Mouse (Mus musculus) adrenal gland, postnatal 10 days (tissue): Measurements from ENCODE around the gene Hist1h3f. TPM values are rescaled to one million over a fixed set of nuclear protein-coding genes. Genes with fewer than 3 reads are reported as not detected.
"Not testable (repeated sequence)": the region's sequence is repeated elsewhere in the genome, so short reads cannot be mapped to it uniquely, and the experiment has no call there.

Experiments used
- DNase-seq: peaks from one replicate; pipeline ENCODE4 v3.0.0; 2021; ENCODE audit warnings: mixed read lengths
- microRNA-seq: library from miRNA; unstranded; fragments of <30 nt; microRNA quantifications from one replicate; pipeline ENCODE4 v1.2.0, GENCODE M21; 2021
- total RNA-seq, 2 experiments: library from RNA; stranded (reverse); gene quantifications; 2 replicates each; pipeline ENCODE4 v1.2.3; 2021

Hist1h3f gene
- total RNA-seq, 2 experiments from 2014 or later = 93.2 to 104 TPM

DNA sequence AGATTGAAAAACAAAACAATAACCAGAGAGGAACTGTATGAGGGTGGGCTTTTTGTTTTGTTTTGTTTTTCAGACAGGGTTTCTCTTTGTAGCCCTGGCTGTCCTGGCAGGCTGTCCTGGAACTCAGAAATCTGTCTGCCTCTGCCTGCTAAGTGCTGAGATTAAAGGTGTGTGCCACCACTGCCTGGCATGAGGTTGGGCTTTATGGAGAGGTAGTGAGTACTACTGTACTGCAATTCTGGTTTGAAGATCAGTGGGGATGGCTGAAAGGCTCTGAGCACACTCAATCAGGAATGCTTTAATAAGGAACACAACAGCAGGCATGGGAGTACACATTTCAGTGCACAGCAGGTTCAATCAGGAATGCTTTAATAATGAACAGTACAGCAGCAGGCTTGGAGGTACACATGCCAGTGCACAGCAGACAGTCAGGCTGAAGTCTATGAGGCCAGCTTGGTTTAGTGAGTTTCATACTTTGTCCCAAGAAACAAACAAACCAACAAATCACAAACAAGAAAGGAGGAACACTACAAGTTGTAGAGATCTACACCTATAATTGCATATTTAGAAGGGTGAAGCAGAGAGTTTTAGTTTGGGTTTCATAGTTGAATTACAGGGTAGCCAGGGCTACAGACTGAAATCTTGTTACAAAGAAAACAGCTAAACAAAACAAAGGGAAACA lies 39.7 kb downstream of the Hist1h3f start:
- DNase-seq = no peak

- no peak for DNase-seq
These were observed 40.5 kb downstream of the Hist1h3f start for GRCm38 (mm10) chr13:23584331-23584730.

- DNase-seq = peak; percentile 76
These were observed 41.2 kb downstream of the Hist1h3f start for GRCm38 (mm10) chr13:23585029-23585441.

- peak; percentile 64 for DNase-seq
These were observed 41.7 kb downstream of the Hist1h3f start for GRCm38 (mm10) chr13:23585442-23586098.

DNA sequence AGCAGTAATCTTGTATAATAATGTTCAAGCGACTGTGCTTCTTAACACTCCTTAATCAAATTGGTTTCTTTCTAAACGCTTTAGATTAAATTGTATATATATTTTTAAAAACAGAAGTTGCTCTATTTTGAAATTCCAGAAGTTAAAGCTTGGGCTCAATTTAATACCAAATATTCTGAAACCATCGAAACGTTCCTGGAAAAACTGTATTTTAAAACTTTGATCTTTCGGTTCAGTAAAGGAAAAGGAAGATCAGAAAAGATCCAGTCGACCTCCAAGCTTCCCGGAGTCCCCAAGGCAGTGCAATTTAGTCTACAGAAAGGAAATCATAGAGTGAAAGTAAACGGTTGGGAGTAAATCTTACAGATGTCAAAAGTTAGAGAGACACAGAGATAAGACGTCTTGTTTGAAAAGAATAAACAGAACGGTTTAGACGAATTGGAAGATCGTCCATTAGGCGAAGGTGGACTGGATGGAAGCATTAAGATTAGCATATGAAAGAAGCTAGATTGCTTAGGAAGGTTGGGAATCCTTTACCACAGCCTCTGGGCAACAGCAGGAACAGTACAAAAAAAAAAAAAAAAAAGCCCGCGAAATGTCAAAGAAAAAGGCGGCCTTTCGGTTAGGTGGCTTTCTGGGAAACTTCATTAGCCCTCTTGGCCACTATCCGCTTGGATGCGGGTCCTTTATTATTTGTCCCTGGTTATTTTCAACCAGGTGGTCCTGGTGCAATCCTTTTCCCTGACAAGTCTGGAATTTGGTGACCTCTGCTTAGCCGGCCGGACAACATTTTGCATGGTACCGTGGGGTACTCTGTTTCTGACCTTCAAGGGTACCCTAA lies 42.5 kb downstream of the Hist1h3f start:
- DNase-seq = no peak

- no peak for DNase-seq
These were observed 43.0 kb downstream of the Hist1h3f start for GRCm38 (mm10) chr13:23586940-23587225.

- DNase-seq = no peak
These were observed 47.4 kb downstream of the Hist1h3f start for GRCm38 (mm10) chr13:23591206-23591605.

DNA sequence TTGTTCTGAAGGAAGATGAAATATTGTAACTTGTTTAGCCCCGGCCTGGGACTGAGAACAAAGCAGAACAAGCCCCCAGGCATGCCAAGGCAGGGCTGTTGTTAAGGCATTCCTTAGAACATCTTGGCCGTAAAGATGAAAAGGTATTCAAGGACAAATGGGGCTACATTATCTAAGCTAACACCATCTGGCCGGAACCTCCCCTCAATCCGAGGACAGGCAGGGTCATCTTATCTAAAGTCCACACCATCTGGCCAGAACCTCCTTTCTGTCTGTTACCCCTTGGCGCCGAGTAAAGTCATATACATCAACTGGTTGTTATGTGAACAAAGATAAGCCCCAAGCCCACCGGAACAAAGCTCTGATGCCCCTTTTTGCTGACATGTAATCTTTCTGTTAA lies 48.0 kb downstream of the Hist1h3f start:
- DNase-seq = not testable (repeated sequence)

- no peak for DNase-seq
These were observed 48.8 kb downstream of the Hist1h3f start for GRCm38 (mm10) chr13:23592614-23593013.

DNA sequence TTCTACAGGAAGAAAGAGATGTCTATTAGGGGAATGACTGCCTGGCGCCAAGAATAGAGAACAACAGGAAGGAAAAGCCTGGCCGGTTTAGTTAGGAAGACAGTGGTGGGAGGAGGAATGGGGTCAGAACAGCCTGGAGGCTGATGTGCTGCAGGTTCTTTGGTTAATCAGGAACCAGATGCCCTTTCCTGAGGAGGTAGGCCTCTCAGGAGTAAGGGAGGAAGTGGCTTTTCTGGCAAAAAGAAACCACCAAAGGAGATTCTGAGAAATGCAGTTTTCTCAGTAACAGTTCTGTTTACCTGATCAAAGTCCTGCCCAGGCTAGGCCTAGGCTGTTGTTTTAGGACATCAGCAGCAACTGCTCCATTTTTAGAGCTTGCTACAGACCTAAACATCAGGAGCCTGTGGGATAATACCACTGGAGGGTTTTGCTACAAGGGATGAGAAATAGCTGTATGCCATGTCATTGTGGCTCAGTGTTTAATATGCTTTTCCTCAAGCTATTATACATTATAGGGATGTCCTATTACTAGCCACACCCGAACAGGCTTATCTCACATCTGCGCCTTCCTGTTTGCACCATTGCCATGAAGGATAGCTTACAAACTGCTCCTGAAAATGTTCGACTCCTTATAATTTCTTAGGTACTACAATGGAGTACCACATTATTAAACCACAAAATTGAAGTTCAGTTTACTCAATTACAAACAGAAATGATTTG lies 49.4 kb downstream of the Hist1h3f start:
- no peak for DNase-seq

Small RNAs within 50 kb of the gene (microRNA-seq; reads per million reads assigned to microRNA genes)
- gene Gm44297 (not detected), gene Gm44359 (not detected), gene Gm44394 (1.8 reads per million), gene n-TStga1 (not detected)

Other genes starting within 250 kb of the Hist1h3f start
- gene Zfp322a, start 174.8 kb upstream of the Hist1h3f start, total RNA-seq = 10 to 100 TPM; 18.9 to 26.9 TPM
- gene Abt1, start 120.2 kb upstream of the Hist1h3f start, total RNA-seq = 1 to 10 TPM; 6.1 to 7.1 TPM
- gene Btn1a1, start 78.2 kb upstream of the Hist1h3f start, total RNA-seq = under 1 TPM in 1 of 2 experiments, not detected in 1; 0.55 TPM
- gene Btn2a2, start 55.2 kb upstream of the Hist1h3f start, total RNA-seq = not detected
- gene Hist1h4h, start 13.0 kb upstream of the Hist1h3f start, total RNA-seq = 1,000 to 10,000 TPM in 1 of 2 experiments, 100 to 1,000 TPM in 1; 930 to 1,063 TPM
- 100 to 1,000 TPM; 261 to 325 TPM for gene Hist1h2af, start 10.1 kb upstream of the Hist1h3f start, total RNA-seq
- gene Hist1h3g, start 8.6 kb upstream of the Hist1h3f start, total RNA-seq = 10 to 100 TPM; 76.3 to 91.7 TPM
- 10 to 100 TPM; 20.9 to 25.4 TPM for gene Hist1h2bh, start 660 bp upstream of the Hist1h3f start, total RNA-seq
- gene Hist1h4f, start 7.6 kb downstream of the Hist1h3f start, total RNA-seq = 100 to 1,000 TPM; 529 to 619 TPM
- 10 to 100 TPM; 27.8 to 32.6 TPM for gene Hist1h1d, start 9.2 kb downstream of the Hist1h3f start, total RNA-seq
- 100 to 1,000 TPM; 246 to 271 TPM for gene Hist1h3e, start 18.3 kb downstream of the Hist1h3f start, total RNA-seq
- gene Hist1h2ae, start 27.2 kb downstream of the Hist1h3f start, total RNA-seq = 10 to 100 TPM; 54.9 to 55.0 TPM
- gene Hist1h2bg, start 27.3 kb downstream of the Hist1h3f start, total RNA-seq = 100 to 1,000 TPM; 395 to 462 TPM
- 100 to 1,000 TPM; 168 to 215 TPM for gene Hist1h2bf, start 30.1 kb downstream of the Hist1h3f start, total RNA-seq
- 10 to 100 TPM; 47.4 to 49.2 TPM for gene Hist1h2ad, start 30.3 kb downstream of the Hist1h3f start, total RNA-seq
- 10 to 100 TPM; 38.0 to 43.5 TPM for gene Hist1h3d, start 31.7 kb downstream of the Hist1h3f start, total RNA-seq
- 100 to 1,000 TPM; 294 to 310 TPM for gene Hist1h4d, start 37.5 kb downstream of the Hist1h3f start, total RNA-seq
- gene Hist1h2be, start 77.1 kb downstream of the Hist1h3f start, total RNA-seq = 10 to 100 TPM; 27.7 to 32.2 TPM
- 100 to 1,000 TPM; 180 to 217 TPM for gene Hist1h1e, start 78.5 kb downstream of the Hist1h3f start, total RNA-seq
- 1 to 10 TPM; 8.3 to 9.7 TPM for gene Hist1h2ac, start 139.9 kb downstream of the Hist1h3f start, total RNA-seq
- 10 to 100 TPM; 76.4 to 77.6 TPM for gene Hist1h2bc, start 140.1 kb downstream of the Hist1h3f start, total RNA-seq
- under 1 TPM; 0.69 to 0.88 TPM for gene Hist1h1t, start 151.8 kb downstream of the Hist1h3f start, total RNA-seq
- 100 to 1,000 TPM; 175 to 199 TPM for gene Hist1h4c, start 154.4 kb downstream of the Hist1h3f start, total RNA-seq
- 10 to 100 TPM; 23.3 to 31.0 TPM for gene Hfe, start 166.8 kb downstream of the Hist1h3f start, total RNA-seq
- gene Hist1h1c, start 194.8 kb downstream of the Hist1h3f start, total RNA-seq = 100 to 1,000 TPM; 366 to 432 TPM
- gene Hist1h3c, start 201.6 kb downstream of the Hist1h3f start, total RNA-seq = 100 to 1,000 TPM; 127 to 144 TPM
- 100 to 1,000 TPM; 173 to 206 TPM for gene Hist1h2bb, start 202.7 kb downstream of the Hist1h3f start, total RNA-seq
- gene Hist1h2ab, start 207.1 kb downstream of the Hist1h3f start, total RNA-seq = 100 to 1,000 TPM; 281 to 334 TPM
- 100 to 1,000 TPM; 390 to 424 TPM for gene Hist1h3b, start 208.2 kb downstream of the Hist1h3f start, total RNA-seq
- 100 to 1,000 TPM; 282 to 291 TPM for gene Hist1h4b, start 213.0 kb downstream of the Hist1h3f start, total RNA-seq
- gene Hist1h4a, start 217.2 kb downstream of the Hist1h3f start, total RNA-seq = 100 to 1,000 TPM; 238 to 251 TPM
- gene Hist1h3a, start 218.3 kb downstream of the Hist1h3f start, total RNA-seq = 100 to 1,000 TPM; 258 to 301 TPM
- gene Hist1h1a, start 219.6 kb downstream of the Hist1h3f start, total RNA-seq = 100 to 1,000 TPM; 231 to 274 TPM
- not detected for gene Trim38, start 225.9 kb downstream of the Hist1h3f start, total RNA-seq